In the genomic region with DNA sequence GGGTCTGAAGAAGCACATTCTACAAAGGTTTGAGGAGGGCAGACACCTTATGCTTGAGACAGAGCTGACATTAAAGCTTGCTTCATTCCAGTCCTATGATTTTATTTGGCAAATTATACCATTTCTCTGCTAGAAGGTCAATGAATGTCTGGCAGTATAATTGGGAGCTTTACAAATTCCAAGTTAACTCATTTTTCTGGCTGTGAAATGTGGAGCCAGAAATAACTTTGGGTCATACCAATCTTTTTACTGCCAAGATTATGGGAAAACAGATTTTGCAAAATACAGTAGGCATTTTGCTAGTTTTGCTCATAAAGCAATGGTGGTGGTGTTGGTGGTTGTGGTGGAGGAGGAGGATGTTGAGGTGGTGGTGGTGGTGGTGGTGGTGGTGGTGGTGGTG, we compare ENCODE assay signal across 16 mouse cellular contexts.
"Had no signal": no experiment of that assay in that cellular context is flagged by ENCODE, and none has a peak within 500 bp of the region (broad histone marks: within the 10 kb centered on the region; RNA-seq: fewer than 3 reads in every experiment).

No protein-coding gene starts in this region.

- H3K4me1 ChIP-seq: limb, embryonic 13.5 days had no signal

- H3K4me3 ChIP-seq: layer of hippocampus, adult 2 months; limb, embryonic 13.5 days; midbrain, embryonic 13.5 days; myocyte; neural tube, embryonic 15.5 days had no signal

- H3K27ac ChIP-seq: limb, embryonic 13.5 days; liver, embryonic 14.5 days; midbrain, embryonic 13.5 days; neural tube, embryonic 15.5 days had no signal

- H3K9ac ChIP-seq: limb, embryonic 13.5 days; liver, embryonic 14.5 days; midbrain, embryonic 13.5 days; neural tube, embryonic 15.5 days had no signal

- H3K36me3 ChIP-seq: limb, embryonic 13.5 days; midbrain, embryonic 13.5 days; neural tube, embryonic 15.5 days had no signal

- H3K9me3 ChIP-seq: limb, embryonic 13.5 days; midbrain, embryonic 13.5 days; neural tube, embryonic 15.5 days had no signal

- H3K27me3 ChIP-seq: limb, embryonic 13.5 days; midbrain, embryonic 13.5 days; neural tube, embryonic 15.5 days had no signal

- DNase-seq: kidney, postnatal 10 days; kidney, postnatal 4 days; left cerebral cortex, postnatal 4 days; lung, adult 18-20 months; lung, postnatal 36 days; retina, postnatal 1 day; right cerebral cortex, postnatal 4 days; spleen, adult 18-20 months; thymus, adult 2 months; thymus, postnatal 25 days had no signal

- H3K4me2 ChIP-seq: limb, embryonic 13.5 days; midbrain, embryonic 13.5 days; neural tube, embryonic 15.5 days had no signal
